Mouse (Mus musculus): ENCODE measurements around the gene Cdhr1. TPM values are rescaled to one million over a fixed set of nuclear protein-coding genes. Genes with fewer than 3 reads are reported as not detected.
"Not testable (repeated sequence)": the region's sequence is repeated elsewhere in the genome, so short reads cannot be mapped to it uniquely, and the experiment has no call there.

Cdhr1 gene
- total RNA-seq (2017): not detected in 2 replicates

DNA sequence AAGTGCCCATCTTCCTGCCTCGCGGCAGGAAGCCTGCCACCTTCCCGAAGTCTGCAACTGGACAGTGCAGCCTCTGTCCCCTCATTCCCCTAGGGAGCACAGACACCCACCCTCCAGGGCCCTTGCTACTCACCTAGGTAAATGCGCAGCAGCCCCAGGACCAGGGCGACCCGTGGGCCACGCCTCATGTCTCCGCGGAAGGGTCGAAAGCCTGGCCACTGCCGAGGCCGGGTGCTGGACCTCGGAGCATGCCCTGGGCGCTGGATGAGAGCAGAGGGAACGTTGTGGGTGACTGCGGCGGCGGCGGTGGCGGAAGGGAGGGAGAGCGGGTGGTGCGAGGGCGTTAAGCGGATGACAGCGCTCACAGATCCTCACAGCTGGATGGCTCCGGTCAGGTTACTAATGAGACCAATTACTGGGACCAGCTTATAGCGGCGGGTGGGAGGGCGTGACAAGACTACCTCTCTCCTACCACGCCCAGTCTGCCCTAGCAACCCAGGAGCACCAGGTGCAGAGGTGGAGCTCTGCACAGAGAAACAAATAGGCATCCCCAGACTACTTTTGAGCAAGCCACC lies at the start of gene Cdhr1:
Gene Cdhr1 (minus strand): TSS at position 392 of the 575 bp plus-strand sequence.
- no peak for ATAC-seq (ENCODE audit: extremely low read depth, insufficient number of reproducible peaks, low FRiP score, poor library complexity, severe bottlenecking)

DNA sequence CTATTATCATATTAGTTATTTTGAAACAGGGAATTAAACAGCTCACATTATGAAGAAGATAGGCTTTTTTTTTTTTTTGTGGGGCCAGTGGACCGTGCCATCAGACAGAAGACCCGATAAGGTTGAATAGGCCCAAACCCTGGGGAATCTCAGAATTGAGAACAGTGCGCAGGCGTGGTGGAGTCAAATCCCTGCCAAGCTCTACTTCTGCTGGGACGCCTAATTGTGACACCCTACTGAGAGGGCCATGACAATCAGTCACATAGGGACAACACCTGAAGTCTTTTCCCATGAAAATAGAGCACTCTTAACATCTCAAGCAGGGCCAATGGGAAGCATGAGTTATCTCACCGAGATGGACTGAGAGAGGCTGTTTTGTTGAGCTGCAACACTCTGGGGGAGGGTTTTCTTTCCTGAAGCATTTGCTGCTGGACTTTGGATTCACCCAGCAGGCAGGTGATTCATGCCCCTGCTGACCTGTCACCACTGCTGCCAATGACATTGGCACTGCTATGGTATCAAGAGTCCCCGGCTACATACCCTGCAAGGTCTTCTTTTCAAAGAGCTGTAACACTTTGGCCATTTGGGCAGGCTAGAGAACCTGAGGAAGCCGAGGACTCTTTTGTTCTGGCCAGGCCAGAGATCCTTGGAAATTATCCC lies 41.0 kb upstream of the Cdhr1 start:
- no peak for ATAC-seq (ENCODE audit: extremely low read depth, insufficient number of reproducible peaks, low FRiP score, poor library complexity, severe bottlenecking)

DNA sequence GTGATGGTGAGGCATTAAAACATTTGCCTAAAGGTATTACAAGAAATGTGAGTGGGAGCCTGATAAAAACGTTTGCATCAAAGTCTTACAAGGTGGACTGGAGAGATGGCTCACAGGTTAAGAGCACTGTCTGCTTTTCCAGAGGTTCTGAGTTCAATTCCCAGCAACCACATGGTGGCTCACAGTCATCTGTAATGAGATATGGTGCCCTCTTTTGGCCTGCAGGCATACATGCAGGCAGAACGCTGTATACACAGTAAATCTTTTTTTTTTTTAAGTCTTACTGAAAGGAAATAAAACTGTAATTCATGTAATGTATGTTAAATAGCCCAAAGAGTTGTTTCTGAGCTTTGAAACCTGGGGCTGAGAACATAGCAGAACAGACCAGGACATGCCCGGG lies 39.4 kb upstream of the Cdhr1 start:
- not testable (repeated sequence) for ATAC-seq (ENCODE audit: extremely low read depth, insufficient number of reproducible peaks, low FRiP score, poor library complexity, severe bottlenecking)

DNA sequence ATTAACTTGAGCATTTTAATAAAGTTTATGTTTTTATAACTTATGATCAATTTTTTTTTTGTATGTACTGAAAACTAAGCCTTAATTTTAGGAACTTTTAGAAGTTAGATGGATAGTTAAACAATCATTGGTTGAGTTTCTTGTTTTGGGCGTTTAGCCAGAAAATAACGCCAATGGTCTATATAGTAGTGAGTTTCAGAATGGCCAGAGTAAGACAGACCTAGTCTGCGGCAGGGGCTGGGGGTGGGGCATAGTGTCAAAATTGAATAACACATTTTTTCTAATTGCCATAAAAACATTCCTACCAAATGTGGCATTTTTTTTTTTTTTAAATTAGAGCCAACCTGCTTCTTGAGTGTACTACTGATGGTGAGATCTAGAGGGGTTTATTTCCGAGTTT lies 38.0 kb upstream of the Cdhr1 start:
- ATAC-seq (ENCODE audit: extremely low read depth, insufficient number of reproducible peaks, low FRiP score, poor library complexity, severe bottlenecking): no peak

DNA sequence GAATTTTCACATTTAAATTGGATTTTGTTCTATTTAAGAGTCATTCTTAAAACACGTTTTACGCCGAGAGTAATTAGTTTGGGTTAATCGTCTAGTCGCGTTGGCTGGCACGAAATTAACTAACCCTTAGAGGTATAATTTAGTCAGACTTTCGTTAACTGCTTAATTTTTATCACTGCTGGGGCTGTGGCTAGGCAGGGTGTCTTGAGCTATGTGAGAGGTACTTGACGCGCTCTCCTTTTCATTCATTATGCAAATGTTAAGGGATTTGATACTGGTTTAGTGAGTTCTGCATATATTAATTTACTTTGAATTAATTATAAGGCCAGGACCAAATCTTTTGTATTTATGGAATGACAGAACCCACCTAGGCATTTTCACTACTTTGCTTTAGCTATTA lies 37.5 kb upstream of the Cdhr1 start:
- no peak for ATAC-seq (ENCODE audit: extremely low read depth, insufficient number of reproducible peaks, low FRiP score, poor library complexity, severe bottlenecking)

DNA sequence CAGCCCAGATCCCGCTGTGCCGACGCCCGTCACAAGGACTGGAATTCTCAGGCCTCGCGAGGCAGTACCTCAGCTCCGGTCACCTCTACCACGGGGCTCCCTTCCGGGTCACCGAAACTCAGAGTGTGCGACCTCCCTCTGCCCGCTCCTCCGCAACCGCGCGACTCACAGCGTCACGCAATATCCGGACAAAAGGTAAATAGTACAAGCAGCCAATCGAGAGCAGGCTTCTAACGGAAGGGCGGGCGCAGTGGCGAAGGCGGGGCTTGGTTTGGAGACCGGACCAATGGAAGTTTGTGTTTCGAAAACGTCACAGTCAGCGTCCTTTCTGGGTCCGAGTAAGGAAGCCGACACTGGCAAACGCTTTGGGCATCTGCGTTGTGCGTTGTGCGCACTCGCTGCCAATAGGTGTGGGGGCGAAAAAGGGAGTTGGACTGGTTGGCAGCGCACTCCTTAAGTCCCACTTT lies 37.0 kb upstream of the Cdhr1 start, which contains the start of gene Ghitm:
Gene Ghitm (minus strand): TSS at position 146 of the 467 bp plus-strand sequence.
- ATAC-seq (ENCODE audit: extremely low read depth, insufficient number of reproducible peaks, low FRiP score, poor library complexity, severe bottlenecking): peak; percentile 97

DNA sequence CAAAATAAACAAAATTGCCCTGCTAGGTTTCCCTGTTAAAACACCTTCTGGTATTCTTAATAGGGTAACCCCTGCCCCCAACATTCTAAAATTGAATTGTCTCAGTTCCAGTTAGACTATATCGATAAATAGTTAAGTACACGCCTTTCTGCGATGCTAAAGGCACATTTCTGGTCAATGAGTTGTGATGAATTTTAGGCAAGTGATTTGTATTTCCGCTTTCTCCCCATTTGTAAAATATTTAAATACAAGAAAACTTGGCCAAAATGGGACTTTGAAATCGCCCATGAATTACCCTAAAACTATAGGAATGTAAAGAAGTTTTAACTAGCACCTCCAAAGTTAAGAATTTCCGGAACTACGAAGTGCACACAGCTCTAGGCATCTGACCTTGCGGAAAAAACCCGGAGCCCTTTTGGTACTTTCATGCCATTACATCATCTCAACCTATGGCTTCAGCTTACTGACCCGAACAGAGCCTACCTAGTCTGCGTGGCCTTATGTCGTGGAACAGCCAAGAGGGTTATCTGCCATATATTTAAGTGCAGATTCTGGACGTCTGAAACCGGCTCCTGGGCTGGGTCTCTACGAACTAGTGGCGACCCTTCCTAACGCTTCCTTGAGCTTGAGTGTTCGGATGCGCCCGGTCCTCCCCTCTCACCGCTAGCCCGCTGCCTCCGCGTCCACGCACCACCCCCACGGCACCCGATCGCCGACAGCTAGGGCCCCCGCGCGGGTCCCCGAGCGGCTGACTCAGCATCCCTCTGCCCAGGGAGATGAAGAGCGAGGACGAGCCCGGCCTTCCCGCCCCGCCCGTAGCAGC lies 36.4 kb upstream of the Cdhr1 start:
- ATAC-seq (ENCODE audit: extremely low read depth, insufficient number of reproducible peaks, low FRiP score, poor library complexity, severe bottlenecking): peak; percentile 31; the same call in 1 of the 2 replicates

DNA sequence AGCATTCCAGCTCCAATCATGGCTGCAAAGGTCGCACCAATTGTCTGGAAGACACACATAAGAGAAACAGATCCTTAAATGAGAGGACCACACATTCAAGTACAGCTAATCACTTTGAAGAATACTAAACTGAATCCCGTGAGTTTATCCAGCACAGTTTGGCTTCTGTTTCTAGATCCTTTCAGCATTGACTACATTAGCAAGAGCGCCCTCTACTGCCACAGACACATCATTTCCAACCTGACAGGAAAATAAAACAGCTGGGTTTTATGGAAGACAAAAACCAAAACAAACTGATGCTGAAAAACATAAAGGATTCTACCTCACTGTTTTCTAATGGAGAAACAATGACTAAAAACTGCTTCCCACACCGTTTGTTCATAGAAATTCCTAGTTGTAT lies 29.5 kb upstream of the Cdhr1 start:
- peak; percentile 51; the same call in 1 of the 2 replicates for ATAC-seq (ENCODE audit: extremely low read depth, insufficient number of reproducible peaks, low FRiP score, poor library complexity, severe bottlenecking)

DNA sequence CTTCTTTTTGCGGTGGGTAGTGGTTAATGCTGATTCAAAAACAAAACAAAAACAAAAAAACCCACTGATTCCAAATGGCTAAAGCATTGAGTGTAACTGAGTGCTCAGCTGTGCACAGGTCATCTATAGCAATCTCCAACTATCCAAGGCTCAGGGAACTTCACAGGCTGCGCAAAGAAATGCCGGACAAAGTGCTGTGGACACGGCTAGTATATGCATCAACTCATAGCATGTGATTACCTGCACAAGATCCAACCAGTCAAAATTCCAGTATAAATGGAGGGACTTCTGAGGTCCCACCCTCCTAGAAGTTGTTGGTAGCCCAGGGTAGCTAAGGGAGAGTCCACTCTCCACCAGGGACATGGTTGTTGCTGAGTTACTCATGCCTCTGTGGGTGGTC lies 21.1 kb upstream of the Cdhr1 start:
- ATAC-seq (ENCODE audit: extremely low read depth, insufficient number of reproducible peaks, low FRiP score, poor library complexity, severe bottlenecking): no peak

DNA sequence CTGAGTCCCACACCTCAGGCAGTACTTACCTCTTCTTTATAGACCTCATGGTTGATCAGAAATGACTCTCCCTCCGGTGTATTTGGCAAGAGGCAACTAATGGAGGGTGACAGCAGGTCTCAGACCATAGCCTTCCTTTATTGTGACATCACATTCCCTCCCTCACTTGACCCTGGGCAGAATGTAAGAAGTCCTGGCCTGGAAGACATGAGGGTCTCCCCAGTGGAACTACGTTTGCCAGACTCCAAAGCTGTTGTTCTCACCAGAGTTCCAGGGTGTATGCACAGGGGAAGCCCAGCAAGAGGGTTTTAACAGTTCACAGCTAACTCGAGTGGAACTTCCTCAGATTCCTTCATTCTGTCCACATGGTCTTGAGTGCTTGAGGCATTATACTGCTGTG lies 15.8 kb upstream of the Cdhr1 start, which contains the start of gene 2610528A11Rik:
Gene 2610528A11Rik (minus strand): TSS at position 101 of the 400 bp plus-strand sequence.
- ATAC-seq (ENCODE audit: extremely low read depth, insufficient number of reproducible peaks, low FRiP score, poor library complexity, severe bottlenecking): no peak

DNA sequence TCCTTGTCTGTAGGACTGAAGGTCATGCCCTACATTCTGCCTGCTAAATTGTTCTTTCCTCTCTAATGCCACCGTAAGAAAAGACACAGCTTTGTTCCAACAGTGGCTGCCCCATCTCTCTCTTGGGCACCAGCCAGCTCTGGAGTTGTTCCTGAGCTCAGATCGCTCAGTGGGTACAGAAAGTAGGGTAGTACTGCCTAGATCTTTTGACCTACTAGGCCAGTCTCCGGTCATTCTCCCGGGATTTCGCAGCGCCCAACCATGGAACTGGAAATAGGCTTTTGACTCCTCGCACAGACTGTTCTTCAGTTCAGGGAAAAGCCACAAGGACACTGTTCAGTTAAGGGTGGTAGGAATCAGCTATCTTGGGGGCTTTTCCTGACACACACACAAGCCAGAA lies 14.8 kb upstream of the Cdhr1 start:
- no peak for ATAC-seq (ENCODE audit: extremely low read depth, insufficient number of reproducible peaks, low FRiP score, poor library complexity, severe bottlenecking)

DNA sequence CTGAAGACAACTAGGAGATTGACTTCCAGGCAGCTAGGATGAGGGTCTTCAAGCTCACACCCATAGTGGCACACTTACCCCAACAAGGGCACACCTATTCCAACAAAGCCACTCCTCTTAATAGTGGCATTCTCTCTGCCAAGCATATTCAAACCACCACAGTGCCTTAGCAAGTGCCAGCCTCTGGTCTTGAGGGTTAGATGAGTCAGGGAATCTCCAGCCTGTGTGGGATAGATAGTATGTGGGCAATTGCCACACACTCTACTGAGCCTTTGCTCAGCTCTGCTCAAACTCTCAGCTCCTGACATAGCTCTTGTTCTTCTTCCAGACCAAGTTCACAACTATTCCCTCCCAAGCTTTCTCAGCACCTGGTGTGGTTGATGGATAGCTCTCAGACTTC lies 13.2 kb upstream of the Cdhr1 start:
- ATAC-seq (ENCODE audit: extremely low read depth, insufficient number of reproducible peaks, low FRiP score, poor library complexity, severe bottlenecking): no peak

DNA sequence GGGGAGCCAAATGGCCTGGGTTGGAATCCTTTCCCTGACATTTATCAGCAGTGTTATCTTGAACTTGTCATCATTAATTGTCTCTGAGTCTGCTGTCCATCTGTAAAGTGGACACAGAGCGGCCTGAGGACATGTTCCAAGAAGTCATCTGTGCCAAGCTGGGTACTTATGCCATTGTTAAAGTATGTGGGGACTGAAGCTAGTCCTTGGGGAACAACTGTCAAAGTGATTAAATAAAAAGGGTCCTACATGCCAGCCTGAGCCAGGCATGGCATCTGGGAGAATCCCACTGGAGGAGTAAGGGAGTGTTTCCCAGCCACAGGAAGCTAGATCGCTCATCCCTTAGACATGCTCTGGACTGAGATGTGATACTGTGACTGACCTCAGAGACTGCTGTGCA lies 12.3 kb upstream of the Cdhr1 start:
- ATAC-seq (ENCODE audit: extremely low read depth, insufficient number of reproducible peaks, low FRiP score, poor library complexity, severe bottlenecking): no peak

DNA sequence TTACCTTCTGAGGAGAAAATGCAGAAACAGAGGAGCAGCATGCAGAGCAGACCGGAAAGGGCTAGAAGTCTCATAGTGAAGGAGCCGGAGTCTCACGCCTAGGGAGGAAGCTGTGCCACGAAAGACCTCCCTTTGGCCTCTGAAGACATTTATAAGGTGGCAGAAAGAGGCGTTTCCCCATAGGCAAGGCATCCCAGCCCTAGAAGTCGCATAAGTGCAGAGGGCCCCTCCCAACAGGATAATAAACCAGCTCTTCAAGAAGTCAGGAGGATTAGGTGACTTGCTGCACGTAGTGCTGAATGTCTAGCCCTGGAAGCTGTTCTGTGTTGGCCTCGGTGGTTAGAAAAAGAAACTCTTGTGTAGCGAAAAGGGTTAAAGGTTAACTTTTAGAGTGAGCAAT lies 11.8 kb upstream of the Cdhr1 start:
- no peak for ATAC-seq (ENCODE audit: extremely low read depth, insufficient number of reproducible peaks, low FRiP score, poor library complexity, severe bottlenecking)

DNA sequence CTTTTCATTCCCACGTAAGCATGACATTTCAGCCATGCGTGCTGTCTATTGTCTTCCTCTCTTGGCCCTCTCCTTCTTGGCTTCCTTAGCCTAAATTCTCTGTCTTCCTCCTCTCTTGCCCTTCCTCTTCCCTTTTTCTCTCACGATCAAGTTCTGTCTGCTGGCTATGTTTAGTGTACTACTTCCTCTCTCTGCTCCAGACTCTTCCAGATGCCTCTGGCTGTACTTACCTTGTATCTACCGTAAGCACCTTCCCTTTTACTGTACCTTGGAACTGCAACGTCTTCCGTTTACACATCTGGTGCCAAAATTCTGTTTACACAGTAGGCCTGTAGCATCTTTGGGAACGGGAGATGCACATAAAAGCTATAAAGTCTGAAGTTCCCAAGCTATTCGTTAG lies 11.3 kb upstream of the Cdhr1 start:
- ATAC-seq (ENCODE audit: extremely low read depth, insufficient number of reproducible peaks, low FRiP score, poor library complexity, severe bottlenecking): no peak

DNA sequence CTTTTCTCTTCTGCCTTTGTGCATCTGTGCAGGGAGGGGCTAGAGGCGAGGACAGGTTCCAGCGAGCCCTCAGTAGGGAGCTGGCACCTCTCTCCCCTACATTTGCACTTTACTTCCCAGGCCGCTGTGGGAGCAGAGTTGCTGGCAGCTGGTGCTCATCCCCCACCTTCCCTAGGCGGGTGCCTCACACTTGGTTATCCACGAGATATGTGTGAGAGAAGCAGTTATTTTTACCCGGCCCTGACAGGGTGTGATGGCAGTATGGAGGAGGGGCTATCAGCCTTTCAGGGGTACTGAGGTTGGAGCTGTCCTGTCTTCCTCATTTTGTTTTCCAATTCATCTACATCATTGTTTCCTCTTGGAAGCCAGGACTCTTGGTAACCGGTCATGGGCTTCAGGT lies 7.7 kb upstream of the Cdhr1 start:
- ATAC-seq (ENCODE audit: extremely low read depth, insufficient number of reproducible peaks, low FRiP score, poor library complexity, severe bottlenecking): no peak

DNA sequence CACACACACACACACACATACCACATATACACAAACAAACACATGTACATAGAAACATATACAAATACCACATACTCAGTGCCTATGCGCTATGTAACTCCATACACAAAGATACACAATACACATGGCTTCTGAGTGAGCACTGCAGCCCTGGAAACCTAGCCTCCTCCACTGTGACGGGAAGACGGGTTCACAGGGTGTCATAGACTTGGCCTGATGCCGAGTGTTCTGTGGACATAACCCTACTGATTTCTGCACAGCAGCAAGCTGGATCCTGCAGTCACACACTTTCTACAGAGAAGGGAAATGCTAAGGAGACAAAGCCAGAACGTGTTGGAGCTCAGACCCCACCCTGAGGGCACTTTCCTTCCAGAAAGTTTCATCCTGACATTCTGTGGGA lies 6.6 kb upstream of the Cdhr1 start:
- no peak for ATAC-seq (ENCODE audit: extremely low read depth, insufficient number of reproducible peaks, low FRiP score, poor library complexity, severe bottlenecking)

DNA sequence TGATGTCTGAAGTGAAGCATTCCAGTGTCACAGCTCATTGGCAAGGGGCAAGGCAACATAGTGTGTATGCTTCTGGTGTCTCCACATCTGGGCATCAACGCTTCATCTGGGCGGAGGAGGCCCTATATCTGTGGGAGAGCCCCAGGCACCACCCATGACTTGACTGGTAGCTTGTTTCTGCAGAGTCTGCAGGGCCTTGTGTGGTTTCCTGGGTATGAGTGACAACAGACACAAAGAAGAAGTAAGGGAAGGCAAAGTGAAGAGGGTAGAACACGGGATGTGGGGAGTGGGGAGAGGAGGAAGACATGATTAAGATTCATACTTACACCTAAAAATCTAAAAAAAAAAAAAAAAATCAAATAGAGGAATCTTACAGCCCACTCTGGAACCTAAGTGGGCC lies 4.3 kb upstream of the Cdhr1 start:
- no peak for ATAC-seq (ENCODE audit: extremely low read depth, insufficient number of reproducible peaks, low FRiP score, poor library complexity, severe bottlenecking)

DNA sequence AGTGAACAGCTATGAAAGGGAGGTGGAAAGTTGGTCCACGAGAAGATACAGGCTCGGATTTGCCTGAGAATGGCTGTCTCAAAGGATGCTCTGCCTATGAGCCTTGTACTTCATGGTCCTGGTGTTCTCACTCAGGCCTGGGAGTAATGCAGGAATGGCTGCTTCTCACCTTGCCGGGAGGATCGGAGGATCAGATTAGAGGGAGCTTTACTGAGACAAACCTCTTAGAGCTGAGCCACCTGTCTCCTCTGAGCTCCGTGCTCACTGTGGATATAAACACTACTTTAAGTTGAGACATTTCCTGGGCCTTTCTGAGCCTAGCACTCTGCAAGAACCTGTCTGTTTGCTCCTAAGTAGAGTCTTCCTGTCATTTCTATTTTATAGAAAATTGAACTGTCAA lies 3.4 kb upstream of the Cdhr1 start:
- no peak for ATAC-seq (ENCODE audit: extremely low read depth, insufficient number of reproducible peaks, low FRiP score, poor library complexity, severe bottlenecking)

DNA sequence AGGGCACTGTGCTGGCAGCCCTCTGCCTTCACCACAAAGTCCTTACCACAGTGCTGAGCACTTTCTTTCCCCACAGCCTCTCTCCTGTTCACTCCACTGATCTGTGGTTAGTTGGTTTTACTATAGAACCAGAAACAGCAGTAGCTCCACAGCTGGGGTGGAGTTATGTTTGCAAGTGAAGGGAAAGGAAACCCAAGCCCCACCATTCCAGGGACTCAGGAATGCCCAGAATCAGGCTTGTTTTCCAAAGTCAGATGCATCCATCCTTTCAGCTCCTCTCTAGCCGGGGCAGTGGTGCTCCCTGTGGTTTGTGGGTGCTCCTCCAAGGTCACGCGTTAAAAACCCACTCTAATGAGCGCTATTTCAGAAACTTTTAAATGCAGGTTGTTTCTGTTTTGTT lies 2.6 kb downstream of the Cdhr1 start:
- no peak for ATAC-seq (ENCODE audit: extremely low read depth, insufficient number of reproducible peaks, low FRiP score, poor library complexity, severe bottlenecking)

Measured in neutrophil, adult 5-6 weeks (primary cell).